Mouse (Mus musculus) cerebellum, adult (tissue): ENCODE data around the gene Gnb4.

Source experiments
- ATAC-seq: cut with Nextera tagmentation; 2 replicates; pipeline ENCODE4 v1.9.2; 2017; ENCODE audit warnings: mild to moderate bottlenecking, moderate library complexity, mixed read lengths; ENCODE audit not compliant: insufficient number of reproducible peaks, low FRiP score, low TSS enrichment

The Gnb4 gene

DNA sequence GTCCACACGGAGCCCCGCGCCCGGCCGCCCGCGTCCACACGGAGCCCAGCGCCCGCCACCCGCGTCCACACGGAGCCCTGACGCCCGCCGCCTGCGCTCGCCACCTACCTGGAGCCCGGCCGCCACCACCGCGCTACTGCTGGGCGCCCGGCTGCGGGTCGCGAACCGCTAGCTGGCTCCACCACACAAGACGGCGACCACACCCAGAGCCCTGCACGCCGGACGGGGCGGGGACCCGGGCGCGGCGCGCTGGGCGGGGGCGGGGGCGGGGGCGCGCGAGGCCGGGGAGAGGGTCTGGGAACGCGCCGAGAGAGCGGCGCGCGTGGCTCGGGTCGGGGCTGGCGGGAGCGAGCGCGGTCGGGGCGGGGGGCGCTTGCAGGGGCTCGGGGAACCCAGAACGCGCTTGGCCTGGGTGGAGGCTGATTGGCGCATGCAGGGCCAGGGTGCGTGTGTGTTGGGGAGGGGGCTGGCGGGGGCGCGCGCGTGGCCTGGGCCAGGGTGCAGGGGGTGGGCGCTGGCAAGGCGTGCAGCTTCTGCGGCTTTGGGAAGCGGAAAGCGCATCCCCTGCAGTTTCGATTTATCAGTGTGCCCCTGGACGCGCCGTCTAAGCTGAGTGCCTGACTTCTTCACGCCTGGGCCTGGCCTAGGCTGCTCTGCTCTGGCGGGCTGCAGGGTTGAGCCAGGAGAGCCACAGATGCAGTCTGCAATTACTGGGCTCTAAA lies at the start of gene Gnb4:
TSS of gene Gnb4 (minus strand) at position 255 of the 722 bp plus-strand sequence.
- no peak for ATAC-seq

DNA sequence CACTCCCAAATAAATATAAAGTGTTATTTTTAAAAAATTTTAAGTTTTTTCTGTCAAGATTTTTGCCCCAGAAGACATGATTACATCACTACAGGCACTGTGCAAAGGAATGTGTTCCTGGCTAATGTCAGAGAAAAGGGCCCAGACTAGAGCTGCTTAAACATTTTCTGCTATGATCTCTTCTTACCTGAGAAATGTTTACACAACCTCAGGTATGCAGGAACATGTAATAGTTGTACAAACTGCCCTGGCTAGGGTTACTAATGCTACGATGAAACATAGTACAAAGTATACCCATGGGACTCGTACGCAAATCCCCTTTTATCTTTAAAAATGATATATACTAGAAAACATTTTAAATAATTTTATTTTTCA lies 45.2 kb upstream of the Gnb4 start:
- no peak for ATAC-seq

DNA sequence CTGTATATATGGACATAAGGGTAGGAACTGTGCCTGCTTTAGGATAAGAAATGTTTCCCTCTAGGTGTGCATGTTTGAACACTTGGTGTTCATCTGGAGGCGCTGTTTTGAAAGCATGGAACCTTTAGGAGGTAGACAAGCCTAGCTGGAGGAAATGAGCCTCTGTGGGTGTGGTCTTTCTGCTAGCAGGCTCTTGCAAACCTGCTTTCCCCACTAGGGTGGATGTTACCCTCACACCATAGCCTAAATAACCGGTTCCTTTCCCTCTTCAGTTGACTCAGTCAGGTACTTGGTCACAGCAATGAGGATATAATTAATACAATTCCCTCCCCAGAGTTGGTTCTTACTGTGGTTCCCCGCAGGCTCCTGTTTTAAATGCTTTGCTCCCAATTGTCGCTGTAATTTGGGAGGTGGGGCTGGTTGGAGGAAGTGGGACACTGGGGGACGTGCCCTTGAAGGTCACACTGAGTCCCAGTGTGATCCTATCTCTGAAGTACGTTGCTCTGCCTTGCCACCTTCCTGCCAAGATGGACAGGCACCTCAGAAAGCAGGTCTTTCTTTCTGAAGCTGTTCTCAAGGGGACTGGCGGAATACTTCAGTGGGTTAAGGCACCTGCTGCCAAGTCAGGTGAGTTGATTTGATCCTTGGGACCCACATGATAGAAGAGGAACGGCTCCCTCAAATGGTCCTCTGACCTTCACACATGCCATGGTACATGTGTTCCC lies 44.6 kb upstream of the Gnb4 start:
- ATAC-seq, result no peak

DNA sequence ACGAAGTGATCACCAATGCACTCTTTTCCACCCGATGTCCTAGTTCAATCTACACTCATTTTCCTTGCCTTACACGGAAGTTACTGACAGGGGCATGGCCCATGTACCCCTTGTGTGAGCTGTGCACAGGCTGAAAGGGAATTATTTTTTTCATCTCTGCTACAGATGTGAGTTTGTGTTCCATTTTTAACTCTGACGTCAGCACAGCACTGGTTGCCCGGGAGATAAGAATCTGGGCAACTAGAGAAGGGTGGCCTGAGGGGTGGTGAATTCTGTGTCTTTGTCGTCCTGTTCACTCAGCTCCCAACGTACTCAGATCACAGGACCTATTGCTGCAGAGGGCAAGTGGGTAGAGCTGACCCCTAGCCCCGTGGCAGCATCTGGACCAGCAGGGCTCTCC lies 43.9 kb upstream of the Gnb4 start:
- ATAC-seq, result no peak

DNA sequence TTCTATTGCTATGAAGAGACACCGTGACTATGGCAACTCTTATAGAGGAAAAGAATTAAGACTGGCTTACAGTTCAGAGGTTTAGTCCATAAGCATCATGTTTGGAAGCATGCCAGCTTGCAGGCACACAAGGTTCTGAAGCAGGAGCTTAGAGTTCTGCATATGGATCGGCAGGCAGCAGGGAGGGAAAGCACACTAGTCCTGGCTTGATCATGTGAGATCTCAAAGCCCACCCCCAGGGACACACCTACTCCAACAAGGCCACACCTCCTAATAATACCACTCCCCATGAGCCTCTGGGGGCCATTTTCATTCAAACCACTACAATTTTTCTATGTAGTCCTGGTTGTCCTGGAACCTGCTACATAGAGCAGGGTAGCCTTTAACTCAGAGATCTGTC lies 43.1 kb upstream of the Gnb4 start:
- ATAC-seq, result no peak

DNA sequence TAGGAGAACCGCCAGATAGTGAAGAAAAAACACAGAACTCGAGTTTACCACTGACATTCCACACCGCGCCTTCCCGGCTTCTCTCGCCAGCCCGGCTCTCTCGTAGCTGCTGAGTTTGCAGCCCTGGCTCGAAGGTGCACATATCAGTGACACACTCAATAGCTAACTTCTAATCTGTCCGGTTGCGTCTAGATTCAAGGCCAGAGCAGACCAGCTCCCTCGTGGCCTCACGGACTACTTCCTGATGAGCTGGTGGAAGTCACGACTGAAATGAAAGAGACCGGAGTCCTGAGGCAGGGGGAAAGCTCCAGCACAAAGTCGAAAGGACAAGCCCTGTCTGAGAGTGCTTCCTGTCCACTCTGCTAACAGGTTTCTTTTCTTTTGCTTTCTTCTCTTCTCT lies 42.4 kb upstream of the Gnb4 start:
- no peak for ATAC-seq

DNA sequence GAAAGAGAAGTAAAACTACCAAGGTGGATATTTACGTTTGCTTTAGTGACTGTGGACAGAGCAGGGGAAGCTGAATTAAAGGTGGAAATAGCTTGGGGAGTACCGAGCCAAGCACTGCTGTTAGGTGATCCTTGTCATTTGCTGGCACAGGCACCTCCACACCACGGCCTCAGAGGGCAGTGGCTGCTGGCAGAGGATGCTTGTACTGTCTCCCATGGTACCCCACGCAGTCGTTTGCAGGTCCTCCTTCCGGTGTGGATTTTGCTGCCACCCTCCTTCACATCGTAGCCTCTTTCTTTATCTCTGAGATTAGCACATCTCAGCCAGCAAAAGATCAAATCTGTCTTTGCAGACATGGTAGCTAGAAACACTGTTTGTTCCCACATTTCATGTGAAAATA lies 42.0 kb upstream of the Gnb4 start:
- ATAC-seq, result no peak

DNA sequence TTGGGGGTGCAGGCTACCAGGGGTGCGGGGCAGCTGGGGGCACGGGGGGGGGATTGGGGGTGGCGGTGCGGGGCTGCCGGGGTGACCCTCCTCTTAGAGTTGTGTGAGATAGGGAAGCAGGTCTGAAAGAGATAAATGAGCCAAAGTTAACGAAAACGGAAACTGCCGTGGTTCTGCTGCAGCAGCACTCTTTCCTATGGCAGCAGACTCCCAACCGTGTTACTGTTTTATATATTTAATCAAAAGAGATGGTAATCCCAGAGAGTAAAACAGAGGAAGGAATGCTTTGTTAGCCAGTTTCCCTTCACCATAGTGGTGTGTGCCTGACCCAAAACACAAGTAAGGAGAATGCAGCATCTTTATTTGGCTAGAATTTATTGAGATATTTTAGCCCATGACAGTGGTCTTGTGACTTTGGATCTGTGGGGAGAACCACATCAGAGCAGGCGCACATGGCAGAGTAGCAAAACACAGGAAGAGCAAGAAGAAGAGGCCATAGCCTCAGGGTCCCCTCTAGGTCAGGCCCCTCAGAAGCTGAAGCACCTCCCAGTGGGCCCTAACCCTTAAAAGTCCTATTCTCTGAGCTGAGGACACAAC lies 40.1 kb upstream of the Gnb4 start:
- no peak for ATAC-seq

DNA sequence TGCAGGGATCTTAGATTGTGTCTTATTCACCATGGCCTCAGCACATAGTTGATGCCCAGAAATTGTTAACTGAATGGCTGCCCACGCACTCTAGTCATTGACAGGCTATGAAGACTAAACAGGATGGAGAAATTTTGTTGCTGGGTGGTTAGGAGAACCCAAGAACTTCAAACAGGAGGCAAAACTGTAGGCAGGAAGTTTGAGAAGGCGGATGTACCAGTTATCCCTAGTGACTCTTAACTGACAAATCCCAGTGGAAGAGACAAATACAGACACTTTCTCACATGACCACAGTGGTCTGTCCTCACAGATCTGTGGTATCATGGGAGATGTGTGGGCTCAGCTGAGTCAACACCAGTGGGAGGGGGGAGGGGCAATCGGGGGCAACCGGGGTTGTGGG lies 39.6 kb upstream of the Gnb4 start:
- ATAC-seq, result no peak

DNA sequence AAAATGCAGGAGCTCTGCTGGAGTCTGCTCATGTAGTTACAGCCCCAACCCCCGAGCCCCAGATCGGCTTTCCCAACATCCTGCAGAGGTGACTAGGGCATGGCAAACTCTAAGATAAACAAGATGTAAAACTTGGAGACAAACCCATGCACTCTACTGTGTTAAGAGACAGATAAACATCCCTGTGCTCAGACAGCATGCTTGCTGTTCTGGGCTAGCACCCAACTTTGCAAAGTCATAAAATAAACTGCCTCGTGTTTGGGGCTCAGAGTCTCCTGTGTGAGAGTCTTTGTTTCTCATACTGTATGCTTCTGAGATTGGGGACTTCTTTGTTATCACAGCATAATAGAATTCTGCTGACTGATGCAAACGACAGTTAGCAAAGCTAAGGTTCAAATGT lies 36.4 kb upstream of the Gnb4 start:
- ATAC-seq, result no peak

DNA sequence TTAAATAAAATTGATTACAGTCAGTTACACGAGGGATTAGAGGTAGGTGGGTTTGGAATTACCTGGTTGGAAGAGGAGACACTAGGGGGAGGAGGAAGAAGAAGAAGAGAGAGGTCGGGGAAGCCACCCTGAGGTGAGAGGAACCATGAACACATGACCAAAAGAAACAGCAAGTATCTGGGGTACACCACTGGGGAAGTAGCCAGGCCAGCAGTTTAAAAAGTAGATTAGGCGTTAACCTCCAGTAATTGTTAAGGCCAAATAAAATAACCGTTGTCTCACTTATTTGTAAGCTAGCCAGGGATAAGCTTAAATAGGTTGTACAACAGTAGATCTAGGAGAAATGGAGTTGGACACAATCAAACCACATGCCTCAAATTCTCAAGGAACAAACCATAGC lies 32.9 kb upstream of the Gnb4 start:
- no peak for ATAC-seq

DNA sequence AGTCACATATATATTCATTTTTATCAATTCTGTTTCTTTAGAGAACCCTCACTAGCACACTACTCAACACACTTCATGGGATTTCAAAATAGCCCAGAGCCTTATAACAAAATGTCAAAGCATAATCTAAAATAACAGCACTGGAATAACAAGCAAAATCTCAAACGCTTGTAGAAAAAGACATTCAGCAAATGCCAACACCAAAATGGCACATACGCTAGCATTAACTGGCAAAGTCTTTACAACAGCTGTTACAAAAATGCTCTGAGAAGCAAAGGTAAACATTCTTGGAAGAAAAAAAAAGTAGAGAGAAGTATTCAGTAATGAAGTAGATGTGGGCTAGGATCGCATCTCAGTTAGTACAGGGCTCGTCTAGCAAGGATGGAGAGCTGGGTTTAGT lies 30.5 kb upstream of the Gnb4 start:
- no peak for ATAC-seq

DNA sequence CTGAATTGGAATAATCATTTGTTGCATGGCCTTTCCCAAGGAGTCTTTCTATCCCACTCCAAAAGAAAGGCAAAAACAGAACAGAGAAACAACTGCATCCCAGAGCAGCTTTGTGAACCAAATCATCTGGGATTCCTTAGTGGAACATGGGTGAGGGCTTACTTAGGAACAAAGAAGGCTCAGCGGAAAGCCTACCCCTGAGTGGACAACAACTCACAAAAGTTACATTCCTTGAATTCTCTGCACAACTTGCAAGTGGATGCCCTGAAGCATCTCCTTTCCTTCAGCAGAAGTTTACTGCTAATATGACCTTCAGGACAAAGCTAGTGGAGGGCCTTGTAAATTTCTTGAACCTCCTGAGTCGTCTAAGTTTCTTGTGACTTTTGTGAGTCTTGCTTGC lies 28.4 kb upstream of the Gnb4 start:
- no peak for ATAC-seq

DNA sequence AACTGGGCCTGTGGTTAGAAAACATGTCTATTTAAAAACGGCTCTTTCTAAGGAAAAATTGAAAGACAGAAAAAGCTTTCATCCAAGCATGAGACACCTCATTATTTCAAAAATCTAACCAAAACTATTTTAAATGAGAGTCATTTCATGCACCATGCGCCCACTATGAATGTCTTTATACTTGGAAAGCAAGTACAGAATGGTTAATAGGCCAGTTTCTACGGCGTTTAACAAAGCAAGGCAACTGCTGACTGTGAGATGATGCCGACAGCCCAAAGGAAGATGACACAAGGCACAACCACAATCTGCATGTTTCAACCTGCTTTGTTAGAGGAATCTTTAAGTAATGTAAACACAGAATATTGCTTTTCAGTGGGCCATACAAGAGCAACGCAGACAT lies 25.7 kb upstream of the Gnb4 start:
- no peak for ATAC-seq

DNA sequence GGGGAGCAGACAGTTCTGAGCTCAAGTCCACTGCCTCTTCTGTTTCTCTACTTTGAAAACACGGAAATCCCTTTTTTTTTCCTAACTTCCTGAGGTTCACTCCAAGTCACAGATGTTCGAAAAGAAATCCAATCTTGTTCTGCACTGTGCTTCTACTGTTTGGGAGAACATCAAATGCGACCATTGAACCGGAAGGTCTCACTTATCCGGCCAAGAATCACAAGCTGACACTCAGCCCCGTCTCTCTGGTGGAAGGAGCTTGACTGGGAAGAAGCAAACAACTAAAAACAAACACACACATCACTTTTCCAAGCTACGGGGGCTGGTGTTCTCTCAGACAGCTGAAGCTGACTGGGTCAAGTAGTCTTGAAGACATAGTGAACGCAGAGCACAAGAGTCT lies 21.9 kb upstream of the Gnb4 start:
- no peak; the same call in 1 of the 2 replicates for ATAC-seq

DNA sequence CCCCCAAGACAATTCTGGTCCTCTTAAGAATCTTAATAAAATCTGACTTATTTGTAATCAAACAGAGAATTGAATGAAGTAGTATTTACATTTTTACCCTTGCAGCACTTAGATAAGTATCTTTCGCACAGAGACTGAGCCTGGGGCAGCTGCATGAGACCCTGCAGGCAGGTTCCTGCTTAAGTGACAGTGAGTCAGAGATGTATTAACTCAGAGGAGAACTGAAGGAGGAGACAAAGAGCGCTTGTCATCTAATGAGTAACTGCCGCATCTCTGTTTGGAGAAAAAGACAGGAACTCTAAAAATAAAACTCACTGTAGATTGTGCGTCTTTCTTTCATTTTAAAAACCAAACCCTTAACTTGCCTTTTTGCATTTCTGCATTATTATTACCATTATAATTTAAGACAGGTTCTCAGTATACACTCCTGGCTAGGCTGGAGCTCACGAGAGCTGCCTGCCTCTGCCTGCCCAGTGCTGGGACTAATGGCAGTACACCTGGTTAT lies 16.4 kb upstream of the Gnb4 start:
- no peak for ATAC-seq

DNA sequence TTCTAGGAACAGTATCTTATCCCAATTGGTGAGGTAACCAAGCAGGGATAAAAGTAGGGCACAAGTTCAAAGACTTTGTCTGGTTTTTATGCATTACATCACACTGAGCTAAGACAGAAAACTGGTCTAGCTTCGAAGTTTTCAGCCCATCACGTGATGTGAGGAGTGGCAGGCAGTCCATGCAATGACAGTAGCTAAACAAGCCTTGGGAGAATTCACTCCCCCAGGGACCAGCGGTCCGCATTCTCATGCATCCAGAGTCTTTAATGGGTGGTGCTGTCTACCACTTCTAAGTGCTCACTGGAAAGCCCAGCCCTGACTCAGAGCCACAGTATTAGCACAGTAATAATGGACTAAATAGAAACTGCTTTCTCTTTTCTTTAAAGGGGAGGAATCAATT lies 13.8 kb upstream of the Gnb4 start:
- no peak for ATAC-seq

DNA sequence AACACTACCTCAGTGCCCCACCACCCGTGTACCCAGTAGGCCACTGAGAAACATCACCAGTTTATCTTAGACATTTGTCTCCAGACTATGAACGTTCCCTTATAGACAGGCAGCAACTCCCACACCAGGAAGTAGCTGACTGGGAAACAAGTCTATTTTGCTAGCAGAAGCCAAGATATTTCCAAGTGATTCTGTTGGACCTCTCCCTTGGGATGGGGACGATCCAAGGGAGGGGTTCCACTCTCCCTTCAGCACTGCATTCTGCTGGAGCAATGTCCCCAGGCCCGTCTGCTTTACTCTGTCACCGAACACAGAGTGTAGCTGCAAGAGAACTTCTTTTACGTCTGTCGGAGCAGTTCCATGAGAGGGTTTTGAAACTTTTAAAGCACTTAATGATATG lies 11.8 kb upstream of the Gnb4 start:
- no peak for ATAC-seq

DNA sequence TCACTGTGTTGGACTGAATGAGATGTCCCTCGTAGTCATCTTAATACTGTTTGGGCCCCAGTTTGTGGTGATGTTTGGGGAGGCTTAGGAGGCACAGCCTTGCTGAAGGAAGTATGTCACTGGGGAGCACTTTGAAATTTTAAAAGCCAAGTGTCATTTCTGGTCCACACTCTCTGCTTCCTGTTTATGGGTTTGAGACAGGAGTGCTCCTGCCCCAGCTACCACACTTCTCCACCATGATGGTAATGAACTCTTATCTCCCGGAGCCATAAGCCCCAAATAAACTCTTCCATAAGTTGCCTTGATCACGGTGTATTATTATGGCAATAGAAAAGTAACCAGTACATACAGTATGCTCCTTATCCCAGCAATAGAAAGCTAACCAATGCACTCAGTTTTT lies 5.7 kb upstream of the Gnb4 start:
- ATAC-seq, result no peak

DNA sequence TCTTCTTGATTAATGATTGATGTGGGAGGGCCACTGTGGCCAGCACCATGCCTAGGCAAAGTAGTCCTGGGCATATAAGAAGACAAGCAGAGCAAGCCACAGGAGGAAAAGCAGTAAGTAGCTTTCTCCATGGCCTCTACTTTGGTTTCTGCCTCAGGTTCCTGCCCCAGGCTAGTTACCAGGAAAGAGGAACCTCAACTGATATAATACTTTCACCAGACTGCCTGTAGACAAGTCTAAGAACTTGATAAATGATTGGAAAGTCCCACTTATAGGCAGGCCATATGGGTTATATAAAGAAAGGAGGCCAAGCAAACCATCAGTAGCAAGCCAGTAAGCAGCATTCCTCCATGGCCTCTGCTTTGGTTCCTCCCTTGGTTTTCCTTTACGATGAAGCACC lies 5.3 kb upstream of the Gnb4 start:
- no peak for ATAC-seq

DNA sequence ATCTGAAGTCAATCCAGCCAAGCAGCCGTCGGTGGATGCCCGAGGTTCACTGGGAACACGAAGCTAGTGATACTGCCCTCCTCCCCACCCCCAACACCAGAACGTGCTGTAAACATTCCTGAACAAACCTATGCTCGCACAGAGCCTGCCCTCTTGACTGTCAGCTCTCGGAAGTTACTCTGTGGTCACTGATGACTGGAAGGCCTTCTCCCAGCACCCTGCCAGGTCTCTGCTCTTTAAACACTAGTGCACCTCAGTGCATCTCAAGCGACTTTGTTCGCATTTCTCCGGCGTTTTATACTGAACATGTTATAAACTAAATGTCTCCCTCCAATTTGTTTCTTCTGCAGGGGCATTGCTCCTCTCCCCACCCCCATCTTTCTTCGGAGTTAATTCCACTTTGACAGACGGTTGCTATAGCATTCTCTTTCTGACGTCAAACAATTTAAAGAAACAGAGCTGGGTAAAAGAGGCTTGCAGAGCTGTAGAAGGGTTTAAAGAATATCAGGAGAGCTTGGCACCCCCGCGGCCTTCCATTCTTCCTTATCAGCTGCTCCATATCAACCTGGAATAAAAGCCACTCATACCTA lies 763 bp upstream of the Gnb4 start:
- ATAC-seq, result no peak

DNA sequence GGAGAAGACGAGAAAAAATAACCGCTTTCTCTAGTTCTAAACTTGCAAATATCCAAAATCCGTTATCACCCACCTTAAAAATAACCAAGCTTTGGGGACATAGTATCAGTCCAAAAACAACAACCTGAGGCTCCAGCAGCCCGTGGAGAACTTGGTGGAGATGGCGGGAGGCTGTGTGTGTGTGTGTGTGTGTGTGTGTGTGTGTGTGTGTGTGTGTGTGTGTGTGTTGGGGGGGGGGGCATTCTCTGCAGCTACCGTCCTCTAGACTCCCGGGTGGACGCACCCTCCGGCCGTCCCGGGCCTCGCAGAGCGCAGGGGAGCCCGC lies 417 bp downstream of the Gnb4 start:
- ATAC-seq, result no peak
